Mouse (Mus musculus): Measurements from ENCODE around the gene Zfp952. TPM values are rescaled to one million over a fixed set of nuclear protein-coding genes. Genes with fewer than 3 reads are reported as not detected.
"Not testable (repeated sequence)": the region's sequence is repeated elsewhere in the genome, so short reads cannot be mapped to it uniquely, and the experiment has no call there.

Gene Zfp952
- 20.5 and 28.3 TPM in 2 replicates for total RNA-seq (2017)

DNA sequence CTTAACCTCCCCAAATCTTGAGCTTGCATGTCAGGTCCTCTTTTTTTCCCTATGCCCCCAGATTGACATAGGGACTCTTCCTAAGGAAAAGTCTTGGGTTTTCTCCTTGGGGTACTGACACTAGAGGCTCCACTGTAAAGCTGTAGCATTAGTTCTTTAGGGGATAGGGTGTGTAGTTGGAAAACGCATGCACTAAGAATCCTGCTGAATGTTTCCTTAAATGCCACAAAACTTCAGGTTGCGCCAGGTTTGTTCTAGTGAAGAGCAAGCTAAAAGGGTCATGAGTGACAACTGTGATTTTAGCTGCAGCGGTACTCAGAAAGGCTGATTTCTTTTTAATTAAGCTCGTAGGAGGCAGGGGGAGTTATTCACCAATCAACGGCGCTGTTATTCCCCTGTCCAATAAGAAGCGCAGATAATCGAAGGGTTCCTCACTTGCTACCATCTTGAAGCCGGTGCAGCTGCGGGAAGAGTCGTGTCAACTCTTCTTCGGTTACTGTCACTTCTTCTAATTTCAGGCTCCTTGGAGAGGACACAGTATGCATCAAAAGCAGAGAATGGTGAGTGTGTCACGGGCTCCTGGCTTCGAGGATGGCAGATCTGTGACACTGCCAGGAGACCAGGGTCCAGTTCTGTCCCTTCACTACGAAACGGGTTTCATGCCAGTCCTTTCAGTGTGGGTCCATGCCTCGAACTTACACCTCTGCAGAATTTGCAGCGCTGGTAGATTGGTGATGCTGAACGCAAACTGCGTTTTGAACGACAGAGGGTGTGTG lies at the start of gene Zfp952:
TSS of gene Zfp952 (plus strand) at position 431 of the 776 bp plus-strand sequence.
- peak; percentile 98 for ATAC-seq (ENCODE audit: extremely low read depth, insufficient number of reproducible peaks, low FRiP score, poor library complexity, severe bottlenecking)

GRCm38 (mm10) chr17:32943661-32944060 lies 49.3 kb upstream of the Zfp952 start:
- no peak for ATAC-seq (ENCODE audit: extremely low read depth, insufficient number of reproducible peaks, low FRiP score, poor library complexity, severe bottlenecking)

- ATAC-seq (ENCODE audit: extremely low read depth, insufficient number of reproducible peaks, low FRiP score, poor library complexity, severe bottlenecking): no peak
These were observed 48.4 kb upstream of the Zfp952 start for GRCm38 (mm10) chr17:32944402-32945035.

DNA sequence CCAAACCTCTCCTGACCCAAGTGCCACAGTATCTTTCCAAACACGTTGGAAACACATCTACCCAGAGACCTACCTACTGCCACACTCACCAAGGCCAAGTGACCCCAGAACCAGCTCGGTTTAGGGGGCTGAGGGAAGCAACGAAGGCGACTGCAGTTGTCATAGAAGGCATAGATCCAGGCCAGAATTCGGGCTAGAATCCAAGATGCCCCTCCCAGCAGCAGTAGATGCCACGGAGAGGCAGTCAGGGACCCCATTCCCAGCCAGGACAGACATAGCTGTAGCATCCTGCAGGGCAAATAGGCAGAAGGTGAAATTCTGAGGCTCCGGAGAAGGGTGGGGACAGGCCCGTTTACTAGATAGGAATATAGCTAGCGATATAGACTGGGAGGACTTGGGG lies 46.2 kb upstream of the Zfp952 start:
- ATAC-seq (ENCODE audit: extremely low read depth, insufficient number of reproducible peaks, low FRiP score, poor library complexity, severe bottlenecking): no peak

DNA sequence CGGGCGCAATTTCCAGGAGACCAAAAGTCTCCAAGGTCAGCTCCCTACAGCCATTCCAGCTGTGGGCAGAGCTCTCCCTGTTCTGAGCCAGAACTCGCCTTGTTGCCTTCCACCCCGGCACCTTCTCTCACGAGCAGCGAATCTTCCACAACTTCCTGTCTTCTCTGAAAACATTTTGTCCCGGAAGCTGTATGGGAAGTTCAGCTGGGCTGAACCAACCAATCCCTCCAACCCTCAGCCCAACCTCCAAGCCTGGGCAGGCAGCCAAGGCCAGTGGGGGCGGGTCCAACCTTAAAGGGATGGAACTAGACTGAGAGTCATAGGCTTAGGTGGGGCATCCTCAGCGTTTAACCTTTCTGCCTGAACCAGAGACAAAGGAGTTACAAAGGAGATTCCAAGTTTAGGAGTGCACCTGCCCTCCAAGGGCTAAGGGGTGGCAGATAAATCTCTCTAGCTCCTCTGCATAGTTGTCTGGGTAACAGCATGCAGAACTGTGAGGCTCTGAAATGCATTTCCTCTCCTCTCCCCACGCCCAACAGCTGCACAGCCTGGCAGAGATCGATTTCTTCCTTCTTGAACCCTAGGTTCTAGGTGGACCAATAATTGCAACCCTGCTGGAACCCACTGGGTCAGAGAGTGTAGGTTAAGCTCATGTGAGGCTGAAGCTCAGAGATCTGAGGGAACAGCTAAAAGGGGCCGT lies 45.6 kb upstream of the Zfp952 start, which contains the start of gene Cyp4f13:
TSS of gene Cyp4f13 (minus strand) at position 188 of the 700 bp plus-strand sequence.
- peak; percentile 91 for ATAC-seq (ENCODE audit: extremely low read depth, insufficient number of reproducible peaks, low FRiP score, poor library complexity, severe bottlenecking)

- ATAC-seq (ENCODE audit: extremely low read depth, insufficient number of reproducible peaks, low FRiP score, poor library complexity, severe bottlenecking): no peak
These were observed 42.8 kb upstream of the Zfp952 start for GRCm38 (mm10) chr17:32950136-32950535.

DNA sequence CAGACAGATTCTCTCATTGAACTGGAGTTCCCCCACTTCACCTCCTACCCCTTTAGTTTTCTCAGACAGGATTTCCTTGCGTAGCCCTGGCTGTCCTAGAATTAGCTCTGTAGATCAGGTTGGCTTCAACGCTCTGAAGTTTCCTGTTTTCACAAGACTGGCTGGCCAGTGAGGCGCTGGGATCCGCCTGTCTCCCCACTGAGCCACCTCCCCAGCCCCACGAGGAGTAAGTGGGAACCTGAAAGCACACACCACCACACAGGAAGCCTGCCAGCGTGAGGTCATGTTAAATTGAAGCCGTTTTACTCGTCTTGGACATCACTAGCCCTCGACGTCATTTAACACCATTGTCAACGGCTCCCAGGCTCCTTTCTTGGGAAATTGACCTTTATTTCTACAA lies 41.9 kb upstream of the Zfp952 start:
- ATAC-seq (ENCODE audit: extremely low read depth, insufficient number of reproducible peaks, low FRiP score, poor library complexity, severe bottlenecking): no peak

- peak; percentile 57; the same call in 1 of the 2 replicates for ATAC-seq (ENCODE audit: extremely low read depth, insufficient number of reproducible peaks, low FRiP score, poor library complexity, severe bottlenecking)
These were observed 41.5 kb upstream of the Zfp952 start for GRCm38 (mm10) chr17:32951441-32951840.

- no peak for ATAC-seq (ENCODE audit: extremely low read depth, insufficient number of reproducible peaks, low FRiP score, poor library complexity, severe bottlenecking)
These were observed 27.7 kb upstream of the Zfp952 start for GRCm38 (mm10) chr17:32965253-32965622.

DNA sequence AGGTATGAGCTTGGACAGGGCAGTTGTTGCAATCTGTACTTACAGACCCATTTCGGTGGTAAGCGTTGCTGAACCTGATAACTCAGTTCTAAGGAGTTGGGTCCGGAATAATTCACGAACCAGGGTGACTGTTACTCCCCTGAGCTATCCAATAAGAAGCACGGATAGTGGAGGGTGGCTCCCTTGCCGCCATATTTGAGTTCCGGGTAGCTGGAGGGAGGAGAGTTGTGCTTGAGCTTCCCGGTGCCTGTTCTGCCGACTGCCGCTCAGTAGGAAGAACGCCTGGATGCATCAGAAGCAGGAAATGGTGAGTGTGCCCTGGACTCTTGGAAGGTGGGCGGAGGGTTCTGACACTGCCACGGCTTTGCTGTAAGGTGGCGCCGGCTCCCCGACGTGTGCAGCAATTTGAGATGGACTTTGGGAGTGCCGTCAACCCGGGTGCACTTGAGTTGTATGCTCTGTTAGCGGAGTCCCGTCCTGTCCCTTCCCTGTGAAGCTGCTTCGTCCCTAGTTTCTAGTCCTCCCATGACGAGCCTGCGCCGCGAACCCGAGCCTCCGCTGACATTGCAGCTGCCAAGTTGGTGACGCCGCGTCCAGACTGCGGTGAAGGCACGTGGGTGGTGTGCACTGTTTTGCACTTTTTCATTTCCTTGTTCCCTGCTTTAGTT lies 27.2 kb upstream of the Zfp952 start, which contains the start of gene Zfp472:
TSS of gene Zfp472 (plus strand) at position 192 of the 668 bp plus-strand sequence.
- ATAC-seq (ENCODE audit: extremely low read depth, insufficient number of reproducible peaks, low FRiP score, poor library complexity, severe bottlenecking): peak; percentile 98

DNA sequence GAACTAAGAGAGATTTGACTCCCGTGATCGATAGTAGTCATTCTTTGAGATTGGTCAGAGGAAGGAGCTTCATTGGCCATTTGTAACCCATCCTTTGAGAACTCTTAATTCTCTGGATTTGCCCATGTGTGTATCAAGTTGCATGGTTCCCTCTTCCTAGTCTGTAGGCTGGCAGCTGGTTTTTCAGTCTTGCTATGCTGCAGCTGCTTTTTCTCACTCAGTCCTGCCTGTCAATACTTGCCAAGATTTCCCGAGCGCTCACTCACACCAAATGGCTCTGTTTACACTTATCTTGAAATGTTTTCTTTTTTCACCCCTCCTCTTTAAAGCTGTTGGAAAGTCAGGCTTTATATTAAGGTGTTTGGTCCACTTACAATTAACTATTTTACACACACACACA lies 11.6 kb upstream of the Zfp952 start:
- ATAC-seq (ENCODE audit: extremely low read depth, insufficient number of reproducible peaks, low FRiP score, poor library complexity, severe bottlenecking): no peak

DNA sequence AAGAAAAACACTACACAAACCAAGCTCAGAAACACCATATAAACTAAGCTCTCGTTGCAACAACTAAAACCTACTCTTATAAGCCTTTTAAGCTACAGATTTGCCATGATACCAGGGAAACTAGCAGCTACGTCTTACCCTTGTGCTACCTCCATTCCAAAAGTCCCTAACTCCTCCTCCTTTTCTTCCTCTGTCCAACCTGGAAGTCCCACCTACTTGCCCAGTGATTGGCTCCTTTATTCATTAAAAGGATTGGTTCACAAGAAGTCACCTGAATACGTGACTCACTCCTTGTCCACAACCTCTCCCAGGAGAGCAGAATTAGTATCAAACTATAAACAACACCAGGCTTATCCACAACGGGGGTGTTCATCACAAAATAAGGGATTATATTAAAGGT lies 6.6 kb upstream of the Zfp952 start:
- ATAC-seq (ENCODE audit: extremely low read depth, insufficient number of reproducible peaks, low FRiP score, poor library complexity, severe bottlenecking): no peak

- ATAC-seq (ENCODE audit: extremely low read depth, insufficient number of reproducible peaks, low FRiP score, poor library complexity, severe bottlenecking): no peak
These were observed 797 bp upstream of the Zfp952 start for GRCm38 (mm10) chr17:32991965-32992698.

DNA sequence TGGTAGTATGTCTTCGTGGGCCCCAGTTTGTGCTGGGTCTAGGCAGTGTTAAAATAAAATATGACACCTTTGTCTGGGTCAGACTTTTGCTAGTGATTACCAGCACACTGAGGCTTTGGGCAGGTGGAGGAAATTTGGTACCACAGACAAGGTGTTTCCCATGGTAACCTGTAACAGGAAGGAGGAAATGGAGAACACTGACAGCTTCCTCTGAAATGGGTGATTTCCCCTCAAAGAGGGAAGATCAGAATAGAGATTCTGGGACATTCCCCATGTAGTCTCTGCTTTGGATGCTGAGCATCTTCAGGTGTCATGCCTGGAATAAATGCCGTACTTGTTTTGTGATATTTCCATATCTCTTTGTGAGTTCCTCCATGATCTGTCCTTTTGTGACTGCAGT lies 5.6 kb downstream of the Zfp952 start:
- ATAC-seq (ENCODE audit: extremely low read depth, insufficient number of reproducible peaks, low FRiP score, poor library complexity, severe bottlenecking): no peak

DNA sequence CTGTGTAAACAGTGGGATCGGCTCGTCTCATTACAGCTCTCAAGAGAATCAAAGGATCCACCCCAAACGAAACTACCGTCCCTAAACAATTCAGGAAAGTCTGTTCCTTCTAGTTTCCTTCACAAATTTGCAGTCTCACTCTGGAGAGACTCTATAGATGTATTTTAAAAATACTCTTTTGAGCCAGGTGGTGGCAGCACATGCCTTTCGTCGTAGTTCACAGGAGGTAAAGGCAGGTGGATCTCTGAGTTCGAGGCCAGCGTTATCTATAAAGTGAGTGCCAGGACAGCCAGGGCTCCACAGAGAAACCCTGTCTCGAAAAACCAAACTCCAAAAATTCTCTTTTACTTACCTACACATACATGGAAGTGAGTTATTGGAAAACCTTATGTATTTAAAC lies 15.4 kb downstream of the Zfp952 start:
- ATAC-seq (ENCODE audit: extremely low read depth, insufficient number of reproducible peaks, low FRiP score, poor library complexity, severe bottlenecking): no peak

- ATAC-seq (ENCODE audit: extremely low read depth, insufficient number of reproducible peaks, low FRiP score, poor library complexity, severe bottlenecking): not testable (repeated sequence)
These were observed 27.5 kb downstream of the Zfp952 start for GRCm38 (mm10) chr17:33020434-33020833.

GRCm38 (mm10) chr17:33032376-33032775 lies 39.4 kb downstream of the Zfp952 start:
- no peak for ATAC-seq (ENCODE audit: extremely low read depth, insufficient number of reproducible peaks, low FRiP score, poor library complexity, severe bottlenecking)

All from neutrophil, adult 5-6 weeks (primary cell).